Mouse (Mus musculus): ENCODE data around the gene Kdm7a. TPM values are rescaled to one million over a fixed set of nuclear protein-coding genes. Genes with fewer than 3 reads are reported as not detected.

Gene Kdm7a
- polyA plus RNA-seq, 1 experiment: 6.5 TPM

Other genes with a start within 250 kb of the Kdm7a start
- 20.8 and 21.2 TPM in 2 replicates for gene Parp12, start 88.4 kb downstream of the Kdm7a start, polyA plus RNA-seq (2012; rRNA removed)
- gene Slc37a3, start 170.9 kb upstream of the Kdm7a start, polyA plus RNA-seq (2012; rRNA removed): 34.3 and 45.3 TPM in 2 replicates
- gene Rab19, start 174.4 kb upstream of the Kdm7a start, polyA plus RNA-seq (2012; rRNA removed): 3.8 and 4.4 TPM in 2 replicates
- gene Mkrn1, start 213.7 kb upstream of the Kdm7a start, polyA plus RNA-seq (2012; rRNA removed): 93.7 and 102 TPM in 2 replicates